Mouse (Mus musculus) adrenal gland, adult 8-10 months (tissue): ENCODE data around the gene Tmed1. TPM values are rescaled to one million over a fixed set of nuclear protein-coding genes. Genes with fewer than 3 reads are reported as not detected.
"Not testable (repeated sequence)": the region's sequence is repeated elsewhere in the genome, so short reads cannot be mapped to it uniquely, and the experiment has no call there.

ENCODE experiments used
- DNase-seq: peaks from one replicate; pipeline ENCODE4 v3.0.0; 2022
- total RNA-seq, 4 experiments: library from RNA; stranded (reverse); gene quantifications; 2 replicates each; pipeline ENCODE4 v1.2.4; 2022

Tmed1 gene
- total RNA-seq, 4 experiments from 2014 or later, result 33.2 to 41.1 (median 37.1) TPM

- no peak for DNase-seq
These were observed 16.0 kb upstream of the Tmed1 start, which contains the start of gene AB124611 for GRCm38 (mm10) chr9:21525937-21526633. Gene AB124611, plus strand, starts transcription at chr9:21526176.

- no peak for DNase-seq
These were observed 15.3 kb upstream of the Tmed1 start for GRCm38 (mm10) chr9:21525142-21525936.

DNA sequence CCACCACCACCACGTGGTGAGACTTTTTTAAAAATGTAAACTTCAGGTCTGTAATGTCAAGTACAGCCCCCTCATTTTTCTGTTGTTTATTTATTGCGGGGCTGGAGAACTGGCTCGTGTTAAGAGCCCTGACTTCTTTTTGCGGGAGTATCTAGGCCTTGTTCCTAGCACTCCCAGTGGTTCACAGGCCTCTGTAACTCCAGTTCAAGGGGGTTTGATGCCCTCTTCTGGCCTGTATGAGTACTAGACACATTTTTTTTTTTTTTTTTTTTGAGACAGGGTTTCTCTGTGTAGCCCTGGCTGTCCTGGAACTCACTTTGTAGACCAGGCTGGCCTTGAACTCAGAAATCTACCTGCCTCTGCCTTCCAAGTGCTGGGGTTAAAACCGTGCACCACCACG lies 8.6 kb upstream of the Tmed1 start:
- not testable (repeated sequence) for DNase-seq

GRCm38 (mm10) chr9:21517947-21518495 lies 8.0 kb upstream of the Tmed1 start:
- no peak for DNase-seq

DNA sequence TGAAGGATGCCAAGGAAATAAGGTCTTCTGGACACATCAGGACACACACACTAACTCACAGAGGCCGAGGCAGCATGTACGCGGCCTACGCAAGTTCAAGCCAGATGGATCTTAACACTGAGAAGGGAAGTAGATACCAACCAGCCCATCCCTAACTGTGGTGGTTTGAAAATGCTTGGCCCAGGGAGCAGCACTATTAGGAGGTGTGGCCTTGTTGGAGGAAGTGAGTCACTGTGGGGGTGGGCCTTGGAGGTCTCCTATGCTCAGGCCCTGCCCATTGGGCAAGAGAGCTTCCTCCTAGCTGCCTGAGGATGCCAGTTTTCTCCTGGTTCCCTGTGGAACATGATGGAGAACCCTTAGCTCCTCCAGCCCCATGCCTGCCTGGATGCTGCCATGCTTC lies 3.4 kb upstream of the Tmed1 start:
- DNase-seq, result no peak

- DNase-seq, result no peak
These were observed 1.0 kb upstream of the Tmed1 start for GRCm38 (mm10) chr9:21511052-21511451.

DNA sequence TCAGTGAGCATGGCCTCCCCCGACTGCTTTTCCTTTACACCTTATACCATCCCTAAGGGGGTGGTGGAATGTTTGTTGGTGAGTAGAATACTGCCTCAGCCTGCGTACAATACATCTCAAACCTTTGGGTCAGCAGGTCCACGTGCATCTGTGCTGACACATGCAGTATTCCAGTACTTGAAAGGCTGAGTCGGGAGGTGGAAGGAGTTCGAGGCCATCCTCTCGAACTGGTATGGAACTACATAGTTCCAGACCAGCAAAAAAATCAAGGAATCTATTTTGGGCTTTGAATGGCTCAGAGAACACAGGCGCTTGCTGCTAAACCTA lies 600 bp upstream of the Tmed1 start:
- no peak for DNase-seq

GRCm38 (mm10) chr9:21508871-21509404 lies 1.1 kb downstream of the Tmed1 start:
- no peak for DNase-seq

DNA sequence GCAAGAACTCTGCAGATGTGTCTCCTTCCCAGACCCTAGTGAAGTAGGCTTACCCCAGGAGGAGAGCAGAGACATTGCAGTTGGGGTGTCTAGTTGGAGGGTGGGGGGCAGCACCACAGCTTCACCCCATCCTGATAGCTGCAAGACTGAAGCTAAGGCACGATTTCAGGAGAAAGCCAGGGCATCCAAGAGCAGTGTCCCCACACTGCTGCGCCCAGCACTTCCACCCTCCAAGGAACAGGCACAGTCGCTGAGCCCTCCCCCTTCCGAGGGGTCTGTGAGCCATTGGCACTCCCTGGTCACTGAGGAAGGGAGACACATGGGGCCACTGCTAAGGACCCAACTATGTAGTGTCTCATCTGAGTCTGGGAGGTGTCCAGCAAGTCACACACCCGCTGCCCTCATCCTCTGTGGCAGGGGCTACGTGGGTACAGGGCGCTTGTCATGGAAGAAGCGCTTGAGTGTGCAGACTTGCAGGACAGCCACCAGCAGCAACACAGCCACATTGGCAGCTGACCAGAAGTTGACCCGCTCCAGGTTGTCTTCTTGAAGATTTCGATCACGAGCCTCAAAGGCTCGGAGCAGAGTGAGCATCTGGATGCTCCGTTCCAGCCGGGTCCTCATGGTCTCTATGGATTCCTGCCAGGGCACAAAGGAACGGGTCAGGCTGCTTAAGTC lies 2.2 kb downstream of the Tmed1 start:
- DNase-seq, result no peak

GRCm38 (mm10) chr9:21505767-21506166 lies 4.3 kb downstream of the Tmed1 start:
- DNase-seq, result no peak

DNA sequence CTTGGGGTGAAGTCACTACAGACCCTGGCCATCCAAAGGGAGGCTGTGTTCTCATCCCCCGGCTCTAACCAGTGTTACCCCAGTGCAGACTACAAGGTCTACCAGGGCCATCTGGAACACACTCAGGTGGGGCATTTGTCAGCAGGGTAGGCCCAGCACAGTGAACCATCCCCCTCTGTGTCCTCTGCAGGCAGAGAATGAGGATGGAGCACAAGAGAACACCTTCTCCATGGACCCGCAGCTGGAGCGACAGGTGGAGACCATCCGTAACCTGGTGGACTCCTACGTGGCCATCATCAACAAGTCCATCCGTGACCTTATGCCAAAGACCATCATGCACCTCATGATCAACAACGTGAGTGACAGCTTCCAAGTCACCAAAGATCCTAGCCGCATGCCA lies 6.7 kb downstream of the Tmed1 start:
- DNase-seq, result no peak

DNA sequence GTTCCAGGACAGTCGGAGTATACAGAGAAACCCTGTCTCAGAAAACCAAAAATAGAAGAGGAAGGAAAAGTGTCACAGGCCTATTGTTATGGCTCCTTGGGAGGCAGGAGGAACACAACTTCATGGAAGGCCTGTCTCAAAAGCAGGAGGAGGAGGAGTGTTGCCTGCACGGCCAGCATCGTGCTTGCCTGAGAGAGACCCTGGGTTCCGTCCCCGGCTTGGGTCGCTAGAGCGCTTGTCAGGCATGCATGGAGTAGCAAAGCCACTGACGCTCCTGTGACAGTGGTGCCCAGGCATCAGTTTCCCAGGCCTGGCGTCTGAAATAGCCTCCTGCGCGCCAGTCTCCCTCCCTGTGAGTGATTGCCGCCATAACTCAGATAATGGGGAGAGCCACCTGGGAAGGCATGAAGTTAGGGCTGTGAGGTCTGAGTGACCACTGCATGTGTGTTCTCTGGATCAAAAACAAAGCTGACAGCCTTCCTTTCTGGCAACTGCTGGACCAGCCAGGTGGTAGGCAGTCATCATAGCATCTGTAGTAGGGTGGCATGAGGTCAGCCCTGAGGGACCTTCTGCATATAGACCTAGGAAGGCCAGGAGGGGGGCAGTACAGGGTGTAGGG lies 11.7 kb downstream of the Tmed1 start:
- DNase-seq, result no peak

GRCm38 (mm10) chr9:21497664-21498063 lies 12.4 kb downstream of the Tmed1 start:
- DNase-seq, result no peak

DNA sequence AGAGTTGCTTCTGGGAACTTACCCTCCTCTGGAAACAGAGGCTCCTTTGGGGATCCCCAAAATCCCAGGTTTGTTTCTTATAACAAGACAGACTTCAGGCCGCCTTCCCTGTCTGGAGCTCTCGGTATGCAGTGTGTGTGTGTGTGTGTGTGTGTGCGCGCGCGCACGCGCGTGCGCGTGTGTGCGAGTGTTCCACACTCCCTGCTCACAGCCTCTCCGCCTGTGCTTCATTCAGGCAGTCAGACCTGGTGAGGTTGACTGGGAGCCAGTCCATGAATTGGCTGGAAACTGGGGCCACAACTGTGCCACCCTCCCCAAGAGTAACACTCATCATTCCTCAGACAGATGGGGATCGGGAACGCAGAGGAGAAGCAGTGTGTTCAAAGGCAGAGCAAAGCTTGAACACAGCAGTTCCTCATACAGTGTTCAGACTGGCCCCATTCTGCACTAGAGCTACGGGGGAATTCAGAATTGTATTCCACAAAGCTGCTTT lies 13.0 kb downstream of the Tmed1 start:
- no peak for DNase-seq

GRCm38 (mm10) chr9:21496308-21497049 lies 13.6 kb downstream of the Tmed1 start:
- DNase-seq, result no peak

DNA sequence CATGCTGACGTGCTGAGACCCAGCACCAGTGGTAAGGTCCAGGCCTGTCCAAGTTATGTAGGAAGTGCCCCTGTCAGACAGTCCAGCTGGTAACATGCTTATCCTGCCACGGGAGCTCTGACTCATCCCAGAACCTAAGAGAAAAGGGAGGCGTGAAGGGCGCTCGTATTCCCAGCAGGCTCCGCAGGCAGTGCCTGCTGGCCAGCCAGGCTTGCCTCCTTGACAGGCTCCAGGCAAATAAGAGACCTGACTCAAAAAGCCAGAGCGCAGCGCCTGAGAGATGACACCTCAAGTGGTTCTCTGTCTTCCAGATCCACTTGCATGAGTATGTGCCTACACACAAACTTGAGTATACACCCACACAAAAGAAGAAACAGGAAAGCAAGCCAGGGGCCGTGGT lies 15.3 kb downstream of the Tmed1 start:
- no peak for DNase-seq

DNA sequence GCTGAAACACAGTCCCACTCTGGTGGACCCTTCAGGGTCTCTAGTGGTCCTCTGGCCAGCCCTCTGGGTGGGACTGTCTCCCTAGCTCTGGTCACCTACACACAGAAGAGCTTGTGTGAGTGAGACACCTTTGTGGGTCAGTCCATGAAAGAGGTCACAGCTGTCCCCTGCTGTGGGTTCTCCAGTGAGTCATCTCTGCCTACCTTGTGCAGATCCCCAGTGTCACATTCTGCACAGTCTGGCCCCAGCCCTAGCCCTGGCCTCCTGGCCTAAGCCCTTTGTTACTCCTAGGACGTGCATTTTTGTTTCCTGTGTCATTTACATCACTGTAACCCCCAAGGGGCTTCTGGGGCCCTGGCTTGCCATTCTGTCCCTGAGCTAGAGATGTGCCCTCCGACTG lies 16.1 kb downstream of the Tmed1 start:
- DNase-seq, result no peak

- DNase-seq, result no peak
These were observed 19.4 kb downstream of the Tmed1 start for GRCm38 (mm10) chr9:21490696-21491095.

DNA sequence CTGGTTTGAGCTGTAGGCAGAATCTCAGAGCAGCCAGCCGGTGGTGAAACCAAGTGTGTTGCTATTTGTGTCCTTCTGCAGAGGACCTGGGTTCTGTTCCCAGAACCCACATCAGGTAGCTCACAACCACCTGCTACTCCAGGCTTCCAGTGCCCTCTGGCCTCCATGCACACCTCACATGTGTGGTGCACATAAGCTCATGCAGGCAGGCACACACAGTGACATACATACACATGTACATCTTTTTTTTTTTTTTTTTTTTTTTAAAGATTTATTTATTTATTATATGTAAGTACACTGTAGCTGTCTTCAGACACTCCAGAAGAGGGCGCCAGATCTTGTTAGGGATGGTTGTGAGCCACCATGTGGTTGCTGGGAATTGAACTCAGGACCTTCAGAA lies 21.8 kb downstream of the Tmed1 start:
- not testable (repeated sequence) for DNase-seq

GRCm38 (mm10) chr9:21484065-21484464 lies 26.0 kb downstream of the Tmed1 start:
- DNase-seq, result no peak

GRCm38 (mm10) chr9:21477707-21478106 lies 32.3 kb downstream of the Tmed1 start:
- no peak for DNase-seq

DNA sequence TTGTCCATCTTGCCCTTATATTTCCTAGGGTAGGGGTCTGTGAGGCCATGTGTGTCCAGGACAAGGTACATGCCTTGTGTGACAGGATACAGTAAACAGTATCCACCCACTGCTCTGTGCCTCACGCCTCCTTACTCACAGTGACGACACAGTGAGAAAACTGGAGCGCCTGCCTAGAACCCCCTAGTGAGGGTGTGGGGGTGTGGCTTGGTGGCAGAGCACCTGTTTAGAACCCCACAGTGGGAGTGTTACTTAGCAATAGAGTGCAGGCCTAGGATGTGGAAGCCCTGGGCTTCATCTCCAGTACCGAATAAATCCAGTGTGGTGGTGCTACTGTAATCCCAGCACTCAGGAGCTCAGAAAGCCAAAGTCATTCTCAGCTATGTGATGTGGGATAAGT lies 37.1 kb downstream of the Tmed1 start:
- DNase-seq, result no peak
